ENCODE assay signal across 10 mouse cellular contexts in the genomic region with DNA sequence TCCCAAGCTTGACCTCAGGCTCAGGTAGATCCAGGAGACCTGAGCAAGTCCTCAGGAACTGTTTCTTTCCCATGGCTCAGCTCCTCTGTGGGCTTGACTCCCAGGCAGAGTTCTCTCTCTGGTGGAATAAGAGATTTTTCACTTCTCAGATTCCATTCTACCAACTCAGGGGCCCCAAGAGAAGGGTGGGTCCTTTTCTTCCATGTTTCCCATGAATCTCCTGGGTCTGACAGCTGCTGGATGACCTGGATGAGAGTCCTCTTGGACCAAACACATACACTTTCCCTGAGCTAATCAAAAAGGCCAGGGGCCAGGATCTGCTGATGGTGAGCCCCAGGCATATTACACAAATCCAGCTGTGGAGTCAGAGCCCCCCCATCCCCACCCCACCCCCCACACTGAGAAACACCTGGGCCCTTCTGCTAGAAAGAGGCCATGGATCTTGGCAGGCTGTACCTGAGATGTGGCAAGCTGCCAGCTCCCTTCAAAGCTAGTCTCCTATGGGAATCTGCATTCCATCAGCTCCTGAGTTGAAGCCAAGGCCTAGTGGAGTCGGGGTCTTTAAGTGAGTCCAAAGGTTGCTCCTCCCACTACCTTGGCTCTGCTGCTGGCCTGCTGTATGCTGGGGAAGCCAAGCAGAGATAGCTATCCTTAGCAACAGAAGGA. TPM values are rescaled to one million over a fixed set of nuclear protein-coding genes. Genes with fewer than 3 reads are reported as not detected.
DNase-seq lines count a peak whose midpoint lies in the region; ATAC-seq lines count a peak whose summit lies in the region.
"Had no signal": no experiment of that assay in that cellular context is flagged by ENCODE, and none has a peak within 500 bp of the region (broad histone marks: within the 10 kb centered on the region; RNA-seq: fewer than 3 reads in every experiment).

No protein-coding gene starts in this region.

- H3K4me3 ChIP-seq in heart, embryonic 10.5 days = no peak overlapping the region
- no peak overlapping the region for H3K4me3 ChIP-seq in embryonic facial prominence, embryonic 13.5 days
- H3K4me3 ChIP-seq: midbrain, embryonic 10.5 days had no signal

- DNase-seq in heart, adult 11 months = peak; percentile 92
- DNase-seq in heart, embryonic 10.5 days (ENCODE audit: low spot score) = no peak
- DNase-seq in NIH3T3 (ENCODE audit: low read depth) = peak; percentile 84
- DNase-seq in kidney, postnatal 4 days = peak; percentile 43 to 57
- no peak for DNase-seq in natural killer cell, adult 2 months (ENCODE audit: low spot score in 2 of 2)
- no peak for DNase-seq in layer of hippocampus, adult 18-20 months (ENCODE audit: low spot score in 2 of 2)
- DNase-seq in left cerebral cortex, postnatal 25 days (ENCODE audit: low spot score in 2 of 2) = no peak

- no peaks in the 10 kb centered on the region for H3K27me3 ChIP-seq in heart, embryonic 10.5 days (ENCODE audit: insufficient read depth, poor library complexity, severe bottlenecking)
- H3K27me3 ChIP-seq in embryonic facial prominence, embryonic 13.5 days = no peaks in the 10 kb centered on the region

- 41% methylated on average over 1 of the region's 1 CpGs for WGBS in heart, embryonic 10.5 days
- 33% methylated on average over 1 of the region's 1 CpGs for WGBS in embryonic facial prominence, embryonic 13.5 days

- no peak overlapping the region for H3K9ac ChIP-seq in embryonic facial prominence, embryonic 13.5 days

- H3K27ac ChIP-seq in heart, embryonic 10.5 days = no peak overlapping the region
- peak overlapping the region; percentile 60 for H3K27ac ChIP-seq in embryonic facial prominence, embryonic 13.5 days
- H3K27ac ChIP-seq: midbrain, embryonic 10.5 days had no signal

- ATAC-seq in embryonic facial prominence, embryonic 13.5 days (ENCODE audit: insufficient number of reproducible peaks, insufficient read depth, low FRiP score, low TSS enrichment, low read depth) = 0 out of 2 replicates have a peak, but pooled peaks have one; percentile 32

- H3K36me3 ChIP-seq in heart, embryonic 10.5 days = no peaks in the 10 kb centered on the region
- H3K36me3 ChIP-seq in embryonic facial prominence, embryonic 13.5 days = no peaks in the 10 kb centered on the region
- H3K36me3 ChIP-seq: midbrain, embryonic 10.5 days had no signal

- peaks cover 26% of the 10 kb centered on the region for H3K4me1 ChIP-seq in heart, embryonic 10.5 days
- peaks cover 48% of the 10 kb centered on the region for H3K4me1 ChIP-seq in embryonic facial prominence, embryonic 13.5 days

- no peak overlapping the region for H3K4me2 ChIP-seq in embryonic facial prominence, embryonic 13.5 days

- intact Hi-C loops in left cerebral cortex, postnatal 25 days (cut with DNase I) = no loop called here

- no peaks in the 10 kb centered on the region for H3K9me3 ChIP-seq in heart, embryonic 10.5 days
- H3K9me3 ChIP-seq in embryonic facial prominence, embryonic 13.5 days = no peaks in the 10 kb centered on the region
- H3K9me3 ChIP-seq: midbrain, embryonic 10.5 days had no signal

RNA-seq across cellular contexts. Expression of a gene that starts 17.9 kb away (rescaled TPM):
- polyA plus RNA-seq in heart, embryonic 10.5 days (2016; fragmentation: Nextera tagmentation; extraction: Ambion mirVana) = not detected in 2 replicates
- polyA plus RNA-seq in embryonic facial prominence, embryonic 13.5 days (2015; fragmentation: Nextera tagmentation; extraction: Ambion mirVana) = not detected in 2 replicates
- total RNA-seq in layer of hippocampus, adult 18-20 months (2021) = not detected
- total RNA-seq in left cerebral cortex, postnatal 25 days (2021) = not detected
- polyA plus RNA-seq: heart, embryonic 14.5 days; midbrain, embryonic 10.5 days had no signal

RNA-seq across cellular contexts. Expression of a gene that starts 31.9 kb away (rescaled TPM):
- 0.17 and 0.21 TPM in 2 replicates for polyA plus RNA-seq in heart, embryonic 10.5 days (2016; fragmentation: Nextera tagmentation; extraction: Ambion mirVana)
- polyA plus RNA-seq in embryonic facial prominence, embryonic 13.5 days (2015; fragmentation: Nextera tagmentation; extraction: Ambion mirVana) = 1.5 and 3.4 TPM in 2 replicates
- total RNA-seq in layer of hippocampus, adult 18-20 months (2021) = under 1 TPM; 0.76 to 0.79 TPM
- 1 to 10 TPM; 1.6 to 2.3 TPM for total RNA-seq in left cerebral cortex, postnatal 25 days (2021)

RNA-seq across cellular contexts. Expression of a gene that starts 48.7 kb away (rescaled TPM):
- 5.7 and 5.8 TPM in 2 replicates for polyA plus RNA-seq in heart, embryonic 10.5 days (2016; fragmentation: Nextera tagmentation; extraction: Ambion mirVana)
- polyA plus RNA-seq in embryonic facial prominence, embryonic 13.5 days (2015; fragmentation: Nextera tagmentation; extraction: Ambion mirVana) = 13.6 and 14.7 TPM in 2 replicates
- 1 to 10 TPM; 5.8 to 6.4 TPM for total RNA-seq in layer of hippocampus, adult 18-20 months (2021)
- total RNA-seq in left cerebral cortex, postnatal 25 days (2021) = 1 to 10 TPM; 4.7 to 4.8 TPM

Comparison
In these comparisons a context has a peak if more than half of its experiments do, and no peak if none do; other contexts are left out.
1. DNase-seq: peak in heart, adult 11 months (single experiment), NIH3T3 (single experiment) and kidney, postnatal 4 days (2 of 2); none in heart, embryonic 10.5 days (single experiment), natural killer cell, adult 2 months (0 of 2), layer of hippocampus, adult 18-20 months (0 of 2) and left cerebral cortex, postnatal 25 days (0 of 2).